Mouse (Mus musculus): ENCODE measurements around the gene Ift20. TPM values are rescaled to one million over a fixed set of nuclear protein-coding genes. Genes with fewer than 3 reads are reported as not detected.
"Not testable (repeated sequence)": the region's sequence is repeated elsewhere in the genome, so short reads cannot be mapped to it uniquely, and the experiment has no call there.

The Ift20 gene
- polyA plus RNA-seq, 1 experiment from 2014 or later, result 97.9 TPM

DNA sequence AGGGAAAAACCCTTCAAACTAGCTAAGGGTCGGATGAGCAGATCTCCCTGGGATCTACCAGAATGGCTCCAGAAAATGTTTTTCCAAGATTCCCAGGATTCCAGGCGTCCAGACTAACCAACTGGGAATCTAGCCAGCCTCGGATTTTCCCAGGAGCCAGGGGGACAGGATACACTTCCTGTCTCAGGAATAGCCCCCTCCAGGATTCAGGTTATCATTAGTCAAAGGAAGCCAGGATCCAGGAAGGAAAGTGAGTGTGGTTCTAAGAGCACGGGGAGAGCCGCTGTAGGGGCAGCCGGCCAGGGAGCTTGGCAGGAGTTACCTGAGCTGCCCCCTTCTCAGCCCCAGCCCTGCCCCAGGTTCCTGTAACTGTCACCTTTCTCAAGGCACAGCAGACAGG is 5.1 kb upstream of the Ift20 start:
- Histone ChIP-seq H3K9me3 (replicated peaks) (no peaks in the 10 kb centered on the region), H3K4me3 (no peak overlapping the region), H3K27me3 (ENCODE audit: low read depth, poor library complexity, severe bottlenecking) (no peaks in the 10 kb centered on the region), H3K36me3 (peaks cover 67% of the 10 kb centered on the region), H3K4me1 (peaks cover 11% of the 10 kb centered on the region), H3K27ac (no peak overlapping the region)
- 88% methylated on average over 6 of the region's 6 CpGs for WGBS
- no peak for DNase-seq (ENCODE audit: low spot score)

DNA sequence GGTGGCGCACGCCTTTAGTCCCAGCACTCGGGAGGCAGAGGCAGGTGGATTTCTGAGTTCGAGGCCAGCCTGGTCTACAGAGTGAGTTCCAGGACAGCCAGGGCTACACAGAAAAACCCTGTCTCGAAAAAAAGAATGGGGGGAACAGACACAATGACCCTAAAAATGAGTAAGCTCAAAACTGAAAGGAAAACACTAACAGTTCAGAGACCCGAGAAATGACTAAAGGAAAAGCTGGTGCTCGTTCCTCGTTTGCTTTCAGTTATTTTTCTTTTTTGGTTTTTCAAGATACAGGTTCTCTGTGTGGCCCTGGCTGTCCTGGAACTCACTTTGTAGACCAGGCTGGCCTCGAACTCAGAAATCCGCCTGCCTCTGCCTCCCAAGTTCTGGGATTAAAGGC is 4.6 kb upstream of the Ift20 start:
- H3K4me3 ChIP-seq; H3K27ac ChIP-seq; H3K9me3 ChIP-seq (replicated peaks); H3K27me3 ChIP-seq (ENCODE audit: low read depth, poor library complexity, severe bottlenecking); DNase-seq (ENCODE audit: low spot score): not testable (repeated sequence)
- WGBS, result 92% methylated on average over 10 of the region's 10 CpGs
- H3K4me1 ChIP-seq, result peaks cover 11% of the 10 kb centered on the region
- H3K36me3 ChIP-seq, result peaks cover 63% of the 10 kb centered on the region

DNA sequence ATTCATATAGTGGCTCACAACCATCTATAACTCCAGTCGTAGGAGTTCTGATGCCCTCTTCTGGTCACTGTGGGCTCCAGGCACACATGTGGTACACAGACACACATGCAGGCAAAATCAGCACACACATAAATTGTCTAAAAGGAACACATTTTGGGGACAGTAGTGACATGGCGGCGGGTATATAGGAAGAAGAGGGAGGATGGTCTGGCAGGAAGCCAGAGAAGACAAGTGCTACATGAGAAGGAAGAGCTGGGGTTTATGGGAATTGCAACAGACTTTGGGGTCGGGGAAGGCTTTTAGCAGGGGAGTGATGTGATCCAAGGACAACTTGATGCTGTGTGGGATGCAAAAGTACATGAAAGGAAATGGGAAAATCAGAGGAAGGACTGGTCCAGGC is 1.6 kb upstream of the Ift20 start:
- Histone ChIP-seq H3K4me3 (peak overlapping the region; percentile 92), H3K27me3 (ENCODE audit: low read depth, poor library complexity, severe bottlenecking) (no peaks in the 10 kb centered on the region), H3K27ac (no peak overlapping the region), H3K4me1 (peaks cover 24% of the 10 kb centered on the region), H3K36me3 (peaks cover 45% of the 10 kb centered on the region), H3K9me3 (replicated peaks) (no peaks in the 10 kb centered on the region)
- DNase-seq (ENCODE audit: low spot score), result no peak
- 93% methylated on average over 4 of the region's 4 CpGs for WGBS

DNA sequence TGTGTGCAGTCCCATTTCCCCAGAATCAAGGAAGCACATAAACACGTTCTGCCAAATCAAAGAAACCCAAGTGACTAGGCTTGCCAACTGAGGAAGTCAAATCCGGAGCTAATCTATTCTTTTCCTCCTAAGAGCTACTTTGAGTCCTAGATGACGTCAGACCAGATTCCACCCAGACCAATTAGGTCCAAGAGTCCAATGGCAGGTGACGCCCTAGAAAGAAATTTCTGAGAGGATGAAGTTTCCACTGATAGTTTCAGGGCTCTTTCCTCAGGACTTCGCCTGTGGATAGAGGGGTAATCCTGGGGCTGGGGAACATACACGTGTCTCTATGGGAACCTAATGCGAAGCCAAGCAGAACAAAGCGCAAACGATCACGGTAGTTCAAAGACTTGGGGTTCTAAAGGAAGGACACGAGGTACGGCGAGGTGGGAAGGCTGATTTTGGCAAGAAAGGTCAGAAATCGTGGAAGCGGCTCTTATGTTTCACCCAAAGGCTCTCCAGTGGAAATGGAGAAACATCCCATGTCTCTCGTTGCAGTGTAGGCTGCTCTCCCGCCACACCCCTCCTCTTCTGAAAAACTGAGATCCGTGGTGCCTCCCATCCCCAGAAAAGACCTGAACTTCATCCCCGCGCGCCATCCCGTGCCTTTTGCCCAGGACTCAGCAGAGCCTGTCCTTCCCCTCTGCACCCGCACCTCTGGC is 633 bp upstream of the Ift20 start:
- peak overlapping the region; percentile 91 for H3K27ac ChIP-seq
- no peak for DNase-seq (ENCODE audit: low spot score)
- H3K36me3 ChIP-seq, result peaks cover 45% of the 10 kb centered on the region
- H3K4me1 ChIP-seq, result peaks cover 24% of the 10 kb centered on the region
- H3K4me3 ChIP-seq, result peak overlapping the region; percentile 92
- no peaks in the 10 kb centered on the region for H3K27me3 ChIP-seq (ENCODE audit: low read depth, poor library complexity, severe bottlenecking)
- no peaks in the 10 kb centered on the region for H3K9me3 ChIP-seq (replicated peaks)
- WGBS, result under 1% methylated on average over 23 of the region's 23 CpGs

DNA sequence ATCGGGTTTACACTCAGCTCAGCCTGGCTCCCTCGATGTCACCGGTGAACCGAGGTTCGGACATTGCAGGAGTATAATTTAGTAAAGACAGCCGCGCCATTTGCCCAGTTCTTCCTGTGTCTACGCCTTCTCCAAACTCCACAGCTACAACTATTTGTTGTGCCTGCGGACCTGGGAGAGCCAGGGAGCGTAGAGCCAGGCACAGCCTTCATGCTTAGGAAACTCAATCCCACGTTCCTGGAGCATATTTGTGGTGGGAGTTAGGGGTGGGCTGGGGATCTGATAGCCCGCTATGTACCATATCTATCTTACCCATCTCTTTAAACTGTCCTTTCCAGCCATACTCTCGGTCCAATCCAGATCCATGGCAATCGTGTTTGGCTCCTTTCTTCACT is 526 bp downstream of the Ift20 start:
- Histone ChIP-seq H3K9me3 (replicated peaks) (no peaks in the 10 kb centered on the region), H3K27ac (peak overlapping the region; percentile 91), H3K4me3 (peak overlapping the region; percentile 92), H3K4me1 (peaks cover 24% of the 10 kb centered on the region), H3K27me3 (ENCODE audit: low read depth, poor library complexity, severe bottlenecking) (no peaks in the 10 kb centered on the region), H3K36me3 (peaks cover 46% of the 10 kb centered on the region)
- WGBS, result 5% methylated on average over 14 of the region's 14 CpGs
- DNase-seq (ENCODE audit: low spot score), result no peak

DNA sequence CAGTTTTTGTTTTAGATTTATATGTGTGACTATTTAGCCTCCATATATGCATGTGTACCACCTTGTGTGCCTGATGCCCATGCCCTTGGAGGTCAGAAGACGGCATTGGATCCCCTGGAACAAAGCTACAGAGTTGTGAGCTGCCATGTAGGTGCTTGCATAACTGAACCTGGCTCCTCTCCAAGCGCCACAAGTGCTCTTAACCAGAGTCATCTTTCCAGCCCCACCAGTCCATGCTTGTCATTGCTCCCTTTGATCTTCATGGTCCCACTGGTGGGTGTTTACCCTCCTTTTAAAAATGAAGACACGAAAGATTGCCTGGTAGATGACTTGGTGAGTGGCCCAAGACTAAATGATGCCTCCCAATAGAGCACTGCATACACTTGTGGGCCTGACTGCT is 4.2 kb downstream of the Ift20 start:
- Histone ChIP-seq H3K27me3 (ENCODE audit: low read depth, poor library complexity, severe bottlenecking) (no peaks in the 10 kb centered on the region), H3K4me3 (no peak overlapping the region), H3K27ac (no peak overlapping the region), H3K9me3 (replicated peaks) (no peaks in the 10 kb centered on the region), H3K36me3 (peaks cover 68% of the 10 kb centered on the region), H3K4me1 (peaks cover 14% of the 10 kb centered on the region)
- no peak for DNase-seq (ENCODE audit: low spot score)
- WGBS, result 80% methylated on average over 3 of the region's 3 CpGs

DNA sequence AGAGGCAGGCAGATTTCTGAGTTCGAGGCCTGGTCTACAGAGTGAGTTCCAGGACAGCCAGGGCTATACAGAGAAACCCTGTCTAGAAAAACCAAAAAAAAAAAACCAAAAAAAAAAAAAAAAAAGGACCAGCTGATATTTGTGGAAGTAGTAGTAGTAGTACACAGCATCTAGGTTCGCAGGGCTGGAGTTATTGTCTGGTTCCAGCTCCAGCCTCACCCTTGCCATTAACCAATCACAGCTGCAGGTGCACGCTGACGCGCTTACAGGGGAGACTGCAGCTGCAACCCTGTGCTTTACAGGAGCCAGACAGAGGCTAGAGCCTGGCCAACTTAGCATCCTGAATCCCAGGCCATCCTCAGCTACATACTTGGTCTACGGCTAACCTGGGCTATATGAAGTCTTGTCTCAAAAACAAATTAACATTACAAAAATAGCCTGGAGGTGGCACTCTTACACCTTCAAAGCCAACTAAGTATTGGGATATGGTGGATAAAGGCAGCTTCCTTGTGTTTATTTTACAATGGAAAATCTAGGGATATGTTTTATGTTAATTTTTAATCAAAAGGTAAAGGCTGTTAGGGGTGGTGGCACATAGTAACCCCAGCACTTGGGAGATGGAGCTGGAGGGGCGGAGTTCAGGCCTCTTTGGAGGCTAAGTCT is 8.4 kb downstream of the Ift20 start:
- no peak overlapping the region for H3K27ac ChIP-seq
- H3K9me3 ChIP-seq (replicated peaks), result no peaks in the 10 kb centered on the region
- no peak overlapping the region for H3K4me3 ChIP-seq
- peaks cover 20% of the 10 kb centered on the region for H3K4me1 ChIP-seq
- 93% methylated on average over 7 of the region's 7 CpGs for WGBS
- H3K27me3 ChIP-seq (ENCODE audit: low read depth, poor library complexity, severe bottlenecking), result no peaks in the 10 kb centered on the region
- peaks cover 71% of the 10 kb centered on the region for H3K36me3 ChIP-seq
- no peak for DNase-seq (ENCODE audit: low spot score)

DNA sequence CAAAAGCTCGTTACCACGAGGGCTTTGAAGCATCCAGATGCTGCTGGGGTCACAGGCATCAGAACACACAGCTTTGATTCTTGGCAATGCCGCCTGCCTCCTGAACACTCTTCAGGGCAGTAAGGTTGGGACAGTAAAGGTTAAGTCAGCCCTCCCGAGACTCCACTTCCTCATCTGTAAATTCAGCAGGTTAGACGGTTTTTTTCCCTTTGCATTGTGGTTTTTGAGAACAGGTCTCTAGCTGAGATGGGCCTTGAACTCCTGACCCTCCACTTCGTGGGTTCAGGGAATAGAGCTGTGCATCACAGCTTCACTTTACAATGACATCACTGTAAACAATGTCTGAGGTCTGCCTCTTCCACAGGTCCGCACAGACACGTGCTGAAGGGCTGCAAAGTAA is 9.0 kb downstream of the Ift20 start:
- peaks cover 65% of the 10 kb centered on the region for H3K36me3 ChIP-seq
- no peak for DNase-seq (ENCODE audit: low spot score)
- no peaks in the 10 kb centered on the region for H3K27me3 ChIP-seq (ENCODE audit: low read depth, poor library complexity, severe bottlenecking)
- peaks cover 24% of the 10 kb centered on the region for H3K4me1 ChIP-seq
- no peak overlapping the region for H3K27ac ChIP-seq
- no peak overlapping the region for H3K4me3 ChIP-seq
- no peaks in the 10 kb centered on the region for H3K9me3 ChIP-seq (replicated peaks)
- 72% methylated on average over 8 of the region's 8 CpGs for WGBS

DNA sequence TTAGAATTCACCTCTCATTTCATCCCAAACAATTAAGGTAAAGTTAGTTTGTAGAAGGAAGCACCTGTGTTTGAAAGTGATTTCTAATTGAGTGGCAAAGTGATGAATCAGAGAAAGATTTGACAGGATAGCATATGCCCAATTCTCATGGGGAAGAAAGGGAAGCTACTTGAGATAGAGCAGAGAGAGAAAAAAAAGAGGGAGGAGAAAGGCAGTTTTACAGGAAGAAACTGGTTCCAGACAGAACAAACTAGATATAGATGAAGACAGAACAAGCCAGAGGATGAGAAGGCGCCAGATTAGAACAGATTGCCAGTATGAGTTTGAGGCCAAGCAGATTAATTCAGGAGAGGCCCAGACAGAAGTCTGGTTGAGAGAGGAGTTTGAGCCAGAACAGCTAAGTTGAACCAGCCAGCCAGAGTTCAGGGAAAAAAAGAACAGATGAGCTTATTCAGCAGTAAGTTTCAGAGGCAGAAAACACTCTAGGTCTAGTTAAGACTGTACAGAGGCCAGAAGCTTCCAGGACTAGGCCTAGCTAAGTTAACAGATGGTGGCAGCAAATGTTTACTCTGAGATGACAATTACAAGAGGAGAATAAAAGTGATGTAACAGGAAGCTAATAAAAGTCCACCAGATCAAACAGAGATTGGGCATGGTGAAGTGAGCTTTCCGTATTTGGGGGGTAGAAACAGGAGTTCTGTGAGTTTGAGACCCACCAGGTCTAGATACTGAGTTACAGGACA is 11.7 kb downstream of the Ift20 start:
- Histone ChIP-seq H3K4me3 (no peak overlapping the region), H3K27ac (no peak overlapping the region)
- WGBS, result 79% methylated on average over 2 of the region's 2 CpGs

DNA sequence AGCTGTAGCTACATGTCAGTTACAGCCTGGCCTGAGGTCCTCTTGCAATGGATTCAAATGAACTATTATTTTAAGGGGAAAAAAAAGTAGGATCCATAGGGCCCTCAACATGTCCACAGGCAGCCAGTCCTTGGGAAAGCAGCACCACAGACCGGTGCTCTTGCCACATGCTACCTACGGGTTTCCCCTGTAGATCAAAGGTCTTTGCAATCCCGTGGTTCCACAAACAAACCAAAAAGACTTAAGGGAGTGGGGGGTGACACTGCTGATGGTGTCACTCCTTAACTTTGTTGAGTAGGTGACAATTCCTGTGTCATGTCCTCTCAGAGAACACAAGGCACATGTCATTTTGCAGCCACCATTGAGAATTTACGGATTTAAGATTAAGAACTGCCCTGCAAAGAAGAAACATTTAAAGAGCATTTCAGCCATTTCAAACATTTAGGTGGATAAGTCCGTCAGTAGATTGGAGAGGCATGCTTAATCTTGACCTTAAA is 13.4 kb downstream of the Ift20 start:
- H3K9me3 ChIP-seq (replicated peaks), result no peaks in the 10 kb centered on the region
- DNase-seq (ENCODE audit: low spot score), result no peak
- WGBS, result 12% methylated on average over 5 of the region's 5 CpGs
- H3K4me3 ChIP-seq, result peak overlapping the region; percentile 78
- H3K36me3 ChIP-seq, result peaks cover 24% of the 10 kb centered on the region
- no peaks in the 10 kb centered on the region for H3K27me3 ChIP-seq (ENCODE audit: low read depth, poor library complexity, severe bottlenecking)
- peaks cover 29% of the 10 kb centered on the region for H3K4me1 ChIP-seq
- H3K27ac ChIP-seq, result peak overlapping the region; percentile 91

More for the DNA sequence above, 11.7 kb downstream of the Ift20 start:
- H3K9me3 ChIP-seq (replicated peaks), result no peaks in the 10 kb centered on the region
- H3K36me3 ChIP-seq, result peaks cover 39% of the 10 kb centered on the region
- H3K4me1 ChIP-seq, result peaks cover 29% of the 10 kb centered on the region
- DNase-seq (ENCODE audit: low spot score), result no peak
- no peaks in the 10 kb centered on the region for H3K27me3 ChIP-seq (ENCODE audit: low read depth, poor library complexity, severe bottlenecking)

DNA sequence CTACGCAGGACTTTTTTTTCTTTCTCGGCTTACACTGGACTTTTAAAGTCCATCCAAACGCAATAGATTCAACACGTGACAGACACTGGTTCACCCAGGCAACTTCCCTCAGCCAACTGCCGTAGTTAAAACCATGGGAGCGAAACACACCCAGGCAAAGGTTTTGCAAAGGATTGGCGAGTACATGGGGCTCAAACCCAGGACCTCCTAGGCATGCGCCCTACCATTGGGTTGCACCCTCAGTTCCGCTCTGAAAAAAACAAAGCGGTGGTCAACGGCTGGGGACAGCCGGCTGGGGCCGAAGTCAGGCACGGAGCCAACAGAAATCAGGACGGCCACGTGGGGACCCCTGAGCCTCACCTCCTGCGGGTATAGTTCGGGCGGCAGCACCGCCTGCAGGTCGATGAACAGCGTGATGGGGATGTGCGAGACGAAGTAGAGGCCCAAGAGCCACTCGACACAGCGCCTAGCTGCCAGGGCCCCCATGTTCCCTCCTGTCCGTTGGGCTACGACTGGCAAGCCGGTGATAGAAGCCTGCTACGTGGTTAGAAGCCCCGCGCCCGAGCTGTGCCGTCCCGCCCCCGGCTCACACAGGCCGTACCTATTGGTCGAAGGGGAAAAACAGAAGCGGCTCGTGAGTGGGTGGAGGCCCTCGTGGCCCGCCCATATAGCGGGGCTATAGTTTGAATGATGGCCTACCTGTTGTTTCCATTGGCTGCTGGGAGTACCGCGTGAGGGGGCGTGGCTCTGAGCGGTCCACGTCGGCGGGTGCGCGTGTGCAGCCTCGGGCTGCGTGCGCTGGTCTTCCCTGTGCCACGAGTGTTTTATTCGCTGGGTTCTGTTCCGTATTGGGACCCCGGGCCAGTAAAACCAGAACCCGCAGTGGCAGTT is 14.3 kb downstream of the Ift20 start, which contains the start of gene Tmem97:
Gene Tmem97, minus strand, starts transcription at position 610 of the 891 bp plus-strand sequence.
- H3K27ac ChIP-seq, result peak within 1 kb of the TSS; percentile 91
- under 1% methylated on average over 60 of the region's 60 CpGs for WGBS
- DNase-seq (ENCODE audit: low spot score), result peak; percentile 95
- peak within 1 kb of the TSS; percentile 78 for H3K4me3 ChIP-seq
- H3K4me1 ChIP-seq, result peaks cover 27% of the 10 kb centered on the region
- H3K27me3 ChIP-seq (ENCODE audit: low read depth, poor library complexity, severe bottlenecking), result no peaks in the 10 kb centered on the region
- H3K36me3 ChIP-seq, result peaks cover 15% of the 10 kb centered on the region
- H3K9me3 ChIP-seq (replicated peaks), result no peaks in the 10 kb centered on the region

DNA sequence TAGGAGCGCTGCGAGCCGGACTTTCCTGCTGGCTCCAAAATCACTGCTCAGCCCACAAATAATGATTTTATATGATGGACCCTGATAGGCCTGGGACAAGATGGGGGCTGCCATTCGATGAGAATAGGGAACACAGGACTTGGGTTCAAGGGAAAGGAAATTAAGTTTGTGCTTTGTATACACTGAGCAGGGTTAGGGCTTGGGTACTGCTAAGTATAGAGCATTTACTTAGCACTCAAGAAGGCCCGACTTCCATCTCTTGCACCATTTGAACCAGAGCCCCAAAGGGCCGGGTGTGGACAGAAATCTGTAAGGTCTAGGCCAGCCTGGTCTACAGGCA is 14.9 kb downstream of the Ift20 start:
- no peaks in the 10 kb centered on the region for H3K9me3 ChIP-seq (replicated peaks)
- H3K27ac ChIP-seq, result peak overlapping the region; percentile 91
- H3K4me3 ChIP-seq, result peak overlapping the region; percentile 78
- peaks cover 9% of the 10 kb centered on the region; the same call in 1 of the 2 replicates for H3K36me3 ChIP-seq
- 34% methylated on average over 6 of the region's 6 CpGs for WGBS
- H3K27me3 ChIP-seq (ENCODE audit: low read depth, poor library complexity, severe bottlenecking), result no peaks in the 10 kb centered on the region
- peaks cover 27% of the 10 kb centered on the region for H3K4me1 ChIP-seq
- DNase-seq (ENCODE audit: low spot score), result no peak
